Mouse (Mus musculus): Measurements from ENCODE around the gene Ncam1. TPM values are rescaled to one million over a fixed set of nuclear protein-coding genes. Genes with fewer than 3 reads are reported as not detected.

Ncam1 gene
- total RNA-seq, 1 experiment from 2014 or later, result 2.4 TPM

GRCm38 (mm10) chr9:49757582-49757981 lies 41.1 kb downstream of the Ncam1 start:
- no peak for ATAC-seq (ENCODE audit: extremely low read depth, insufficient number of reproducible peaks, low FRiP score, poor library complexity, severe bottlenecking)

GRCm38 (mm10) chr9:49756725-49757124 lies 42.0 kb downstream of the Ncam1 start:
- no peak for ATAC-seq (ENCODE audit: extremely low read depth, insufficient number of reproducible peaks, low FRiP score, poor library complexity, severe bottlenecking)

GRCm38 (mm10) chr9:49755214-49755613 lies 43.5 kb downstream of the Ncam1 start:
- ATAC-seq (ENCODE audit: extremely low read depth, insufficient number of reproducible peaks, low FRiP score, poor library complexity, severe bottlenecking), result no peak

DNA sequence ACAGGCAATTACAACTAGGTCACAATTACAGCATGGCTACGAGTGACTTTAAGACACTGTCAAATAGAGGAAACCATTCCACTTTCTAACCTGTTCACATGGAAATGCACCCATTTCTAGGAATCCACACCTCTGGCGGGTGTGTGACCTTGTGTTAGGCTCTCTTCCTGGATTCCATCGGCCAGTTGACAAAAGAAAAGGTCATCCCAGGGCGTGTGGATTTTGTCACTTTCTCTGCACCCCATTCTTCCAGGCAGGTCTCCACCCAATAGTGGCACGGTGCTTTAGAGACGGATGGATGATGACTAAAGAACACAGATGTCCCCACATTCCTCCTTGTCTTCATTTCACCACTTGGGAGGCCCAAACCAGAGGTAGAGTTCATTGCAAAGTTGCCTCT lies 47.3 kb downstream of the Ncam1 start:
- ATAC-seq (ENCODE audit: extremely low read depth, insufficient number of reproducible peaks, low FRiP score, poor library complexity, severe bottlenecking), result no peak

DNA sequence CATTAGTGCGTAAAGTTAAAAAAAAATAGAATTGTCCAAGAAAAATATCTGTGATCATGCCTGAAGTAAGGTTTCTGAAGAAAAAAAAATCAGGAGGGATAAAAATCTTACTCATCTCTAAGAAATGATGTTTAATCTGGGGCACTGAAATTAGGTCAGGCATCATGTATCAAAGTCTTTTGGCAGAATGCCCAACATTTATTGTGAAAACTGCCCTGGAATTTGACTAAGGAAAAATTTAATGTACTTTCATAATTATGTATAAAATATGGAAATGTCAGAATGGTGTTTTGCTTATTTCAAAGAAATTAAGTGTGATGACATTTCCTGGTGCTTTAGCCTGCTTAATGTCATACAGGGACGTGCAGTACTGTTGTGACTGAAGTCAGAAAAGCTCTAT lies 52.5 kb downstream of the Ncam1 start:
- no peak for ATAC-seq (ENCODE audit: extremely low read depth, insufficient number of reproducible peaks, low FRiP score, poor library complexity, severe bottlenecking)

DNA sequence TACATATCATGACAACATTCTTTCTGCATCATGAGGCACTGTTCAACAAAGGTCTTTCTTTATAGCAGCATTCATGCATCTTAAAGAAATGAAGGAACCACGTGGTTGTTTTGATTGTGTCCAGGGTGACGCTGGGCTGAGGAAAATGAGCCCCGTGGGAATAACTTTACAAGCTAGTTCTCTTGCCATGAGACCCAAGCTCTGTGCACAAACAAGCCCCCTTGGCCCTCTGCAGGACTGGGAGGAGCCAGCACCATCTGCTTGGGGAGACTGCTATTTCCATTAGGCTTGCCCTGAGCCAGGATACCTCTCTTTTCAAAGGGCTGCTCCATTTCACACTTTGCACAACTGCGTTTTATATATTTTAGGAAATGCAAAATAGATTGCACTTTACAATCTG lies 53.0 kb downstream of the Ncam1 start:
- ATAC-seq (ENCODE audit: extremely low read depth, insufficient number of reproducible peaks, low FRiP score, poor library complexity, severe bottlenecking), result no peak

GRCm38 (mm10) chr9:49744286-49744685 lies 54.4 kb downstream of the Ncam1 start:
- no peak for ATAC-seq (ENCODE audit: extremely low read depth, insufficient number of reproducible peaks, low FRiP score, poor library complexity, severe bottlenecking)

- no peak for ATAC-seq (ENCODE audit: extremely low read depth, insufficient number of reproducible peaks, low FRiP score, poor library complexity, severe bottlenecking)
Measured at GRCm38 (mm10) chr9:49739935-49740334, 58.8 kb downstream of the Ncam1 start.

GRCm38 (mm10) chr9:49738546-49738945 lies 60.2 kb downstream of the Ncam1 start:
- ATAC-seq (ENCODE audit: extremely low read depth, insufficient number of reproducible peaks, low FRiP score, poor library complexity, severe bottlenecking), result no peak

DNA sequence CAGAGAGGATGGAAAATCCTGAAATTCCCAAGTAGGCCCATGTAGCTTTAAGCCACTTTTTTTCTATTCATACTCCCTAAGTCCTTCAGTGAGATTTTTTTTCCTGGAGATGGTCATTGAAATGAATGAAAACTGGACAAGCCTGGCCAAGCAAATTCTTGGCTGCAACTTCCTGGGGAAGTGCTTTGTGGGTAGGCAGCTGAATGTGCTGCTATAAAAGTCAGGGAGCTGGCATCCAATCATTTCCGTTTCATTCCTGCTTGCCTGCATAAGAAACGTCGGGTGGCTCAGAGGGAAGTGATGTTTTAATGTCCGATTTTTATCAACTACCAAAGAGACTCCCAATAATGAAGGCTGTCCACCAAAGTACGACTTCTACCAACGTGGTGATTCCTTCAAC lies 61.6 kb downstream of the Ncam1 start:
- no peak for ATAC-seq (ENCODE audit: extremely low read depth, insufficient number of reproducible peaks, low FRiP score, poor library complexity, severe bottlenecking)

GRCm38 (mm10) chr9:49734348-49735007 lies 64.2 kb downstream of the Ncam1 start:
- ATAC-seq (ENCODE audit: extremely low read depth, insufficient number of reproducible peaks, low FRiP score, poor library complexity, severe bottlenecking), result peak; percentile 44; the same call in 1 of the 2 replicates

DNA sequence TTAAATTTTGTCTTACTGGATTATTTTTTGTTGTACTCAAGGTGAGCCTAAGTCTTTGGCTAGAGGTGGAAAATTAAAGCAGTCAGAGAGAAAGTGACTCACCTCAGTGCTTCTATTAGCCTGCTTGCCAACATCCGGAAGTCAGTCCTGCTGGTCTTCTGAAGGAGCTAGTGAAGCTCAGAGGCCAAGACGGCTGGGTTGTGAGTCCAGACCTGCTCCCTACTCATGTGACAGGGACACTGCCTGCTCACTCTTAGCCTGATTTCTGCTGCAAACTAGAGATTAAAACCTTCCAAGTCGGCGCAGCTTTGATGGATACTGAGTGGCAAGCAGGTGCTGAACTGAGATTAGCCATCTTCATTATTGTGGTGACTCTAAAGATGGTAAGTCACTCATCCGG lies 65.0 kb downstream of the Ncam1 start:
- ATAC-seq (ENCODE audit: extremely low read depth, insufficient number of reproducible peaks, low FRiP score, poor library complexity, severe bottlenecking), result no peak

DNA sequence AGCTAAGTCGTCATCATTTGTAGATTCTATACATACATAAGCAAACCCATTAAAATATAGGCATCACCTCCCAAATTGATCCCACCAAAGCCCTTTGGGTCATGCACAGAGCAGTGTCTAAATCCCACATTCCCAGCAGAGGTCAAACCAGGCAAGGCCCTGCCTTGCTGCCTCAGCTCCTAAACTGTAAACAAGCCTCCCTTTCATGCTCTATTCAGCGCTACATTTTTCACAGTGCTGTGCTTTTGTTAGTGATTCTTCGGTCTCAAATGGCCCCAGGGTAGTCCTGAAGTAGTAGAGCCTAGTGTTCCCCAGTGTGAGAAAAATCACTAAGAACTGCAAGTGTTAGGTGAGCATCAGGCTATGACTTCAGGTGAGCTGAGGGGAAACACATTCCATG lies 69.2 kb downstream of the Ncam1 start:
- ATAC-seq (ENCODE audit: extremely low read depth, insufficient number of reproducible peaks, low FRiP score, poor library complexity, severe bottlenecking), result no peak

- no peak for ATAC-seq (ENCODE audit: extremely low read depth, insufficient number of reproducible peaks, low FRiP score, poor library complexity, severe bottlenecking)
Measured at GRCm38 (mm10) chr9:49728211-49728610, 70.5 kb downstream of the Ncam1 start.

DNA sequence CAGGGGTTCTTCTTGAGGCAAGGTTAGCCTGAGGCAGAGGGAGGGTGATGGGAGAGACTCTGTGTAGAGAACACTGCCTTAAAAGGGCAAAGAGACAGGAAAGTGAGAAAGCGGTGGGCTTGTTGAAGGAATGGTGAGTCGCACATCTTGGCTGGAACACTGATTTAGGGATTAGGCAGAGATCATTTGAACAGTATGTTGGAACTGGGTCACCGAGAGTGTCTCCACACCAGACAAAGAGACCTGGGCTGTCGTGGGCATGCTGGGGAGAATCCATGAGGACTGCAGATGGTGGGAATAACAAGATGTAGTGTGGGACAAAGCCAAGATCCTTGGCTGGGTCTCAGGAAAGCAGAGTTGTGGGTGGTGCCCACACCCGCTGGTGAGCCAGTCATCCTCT lies 76.0 kb downstream of the Ncam1 start:
- ATAC-seq (ENCODE audit: extremely low read depth, insufficient number of reproducible peaks, low FRiP score, poor library complexity, severe bottlenecking), result no peak

- ATAC-seq (ENCODE audit: extremely low read depth, insufficient number of reproducible peaks, low FRiP score, poor library complexity, severe bottlenecking), result no peak
Measured at GRCm38 (mm10) chr9:49715121-49715520, 83.6 kb downstream of the Ncam1 start.

DNA sequence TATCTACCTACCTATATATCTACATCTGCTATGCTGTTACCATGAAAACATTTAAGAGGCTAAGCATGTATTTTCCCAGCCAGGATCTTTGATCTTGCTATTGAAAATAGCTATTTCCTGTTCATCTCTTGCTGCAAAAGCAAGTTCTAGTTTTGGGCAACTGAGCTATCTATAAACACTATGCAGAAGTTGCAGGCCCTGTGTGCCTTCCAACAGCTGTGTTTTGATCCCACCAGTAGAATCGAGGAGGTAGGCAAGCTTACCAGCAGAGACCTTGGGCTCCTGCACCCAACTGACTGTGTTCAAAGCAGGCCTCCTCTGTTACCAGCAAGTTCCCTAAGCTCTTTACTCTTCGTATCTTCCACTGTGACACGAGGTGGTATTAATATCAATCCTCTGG lies 84.6 kb downstream of the Ncam1 start:
- ATAC-seq (ENCODE audit: extremely low read depth, insufficient number of reproducible peaks, low FRiP score, poor library complexity, severe bottlenecking), result no peak

- no peak for ATAC-seq (ENCODE audit: extremely low read depth, insufficient number of reproducible peaks, low FRiP score, poor library complexity, severe bottlenecking)
Measured at GRCm38 (mm10) chr9:49707646-49708045, 91.1 kb downstream of the Ncam1 start.

DNA sequence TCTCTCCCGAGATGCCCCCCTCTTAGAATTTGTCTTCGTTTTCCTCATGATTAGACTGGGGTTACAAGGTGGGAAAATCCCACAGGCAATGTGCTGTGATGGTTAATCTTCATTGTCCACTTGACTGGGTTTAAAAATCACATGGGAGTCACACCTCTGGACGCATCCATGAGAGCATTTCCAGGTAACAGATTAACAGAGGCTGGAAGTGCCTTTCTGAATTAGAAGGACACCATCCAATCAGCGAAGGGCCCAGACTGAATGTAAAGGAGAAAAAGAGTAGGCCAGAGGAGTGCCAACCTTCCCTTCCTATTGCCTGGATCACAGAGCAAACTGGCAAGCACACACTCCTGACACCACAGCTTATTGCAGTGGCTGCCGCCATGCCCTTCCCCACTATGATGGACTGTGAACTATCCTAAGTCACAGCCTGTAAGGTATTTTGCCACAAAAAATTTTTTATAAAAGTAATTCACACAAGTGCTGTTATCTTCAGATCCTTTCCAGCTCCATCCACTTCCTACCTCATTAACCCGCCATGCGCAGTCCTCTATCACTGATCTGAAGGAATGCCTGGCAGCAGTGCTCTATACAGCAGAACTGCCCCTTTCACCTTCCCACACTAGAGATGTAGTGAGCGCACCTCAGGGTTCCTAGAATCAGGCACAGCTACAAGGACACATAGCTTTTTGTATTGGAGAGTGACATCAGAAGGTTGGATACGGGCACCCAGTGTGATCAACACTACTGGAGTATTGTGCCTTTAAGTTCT lies 94.3 kb downstream of the Ncam1 start:
- ATAC-seq (ENCODE audit: extremely low read depth, insufficient number of reproducible peaks, low FRiP score, poor library complexity, severe bottlenecking), result no peak

GRCm38 (mm10) chr9:49695371-49695770 lies 103.4 kb downstream of the Ncam1 start:
- no peak for ATAC-seq (ENCODE audit: extremely low read depth, insufficient number of reproducible peaks, low FRiP score, poor library complexity, severe bottlenecking)

GRCm38 (mm10) chr9:49692791-49693190 lies 105.9 kb downstream of the Ncam1 start:
- no peak for ATAC-seq (ENCODE audit: extremely low read depth, insufficient number of reproducible peaks, low FRiP score, poor library complexity, severe bottlenecking)

All from neutrophil, adult 5-6 weeks (primary cell).